Mouse (Mus musculus): ENCODE measurements around the gene Asb5.
A peak's percentile ranks its signal among the peaks of the same experiment; 100 is the strongest.
"Not testable (repeated sequence)": the region's sequence is repeated elsewhere in the genome, so short reads cannot be mapped to it uniquely, and the experiment has no call there.

The Asb5 gene

DNA sequence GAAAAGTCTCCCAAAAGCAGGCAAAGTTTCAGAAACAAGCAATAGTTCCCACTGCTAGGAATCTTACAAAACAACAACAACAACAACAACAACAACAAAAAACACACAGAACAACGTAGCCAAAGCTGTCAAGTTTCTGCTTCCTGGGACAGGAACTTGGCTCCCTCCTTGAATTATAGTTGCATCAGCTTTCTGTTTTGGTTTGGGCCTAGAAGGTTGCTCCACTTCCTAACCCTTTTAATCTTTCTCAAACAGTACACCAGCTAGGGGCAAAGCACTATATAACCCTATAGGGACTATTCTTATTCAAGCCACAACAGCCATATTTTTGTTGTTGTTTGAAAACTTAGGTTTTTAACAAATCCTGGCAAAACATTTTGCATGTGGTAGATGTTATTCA, 12.0 kb downstream of the Asb5 start:
- no peak for DNase-seq

DNA sequence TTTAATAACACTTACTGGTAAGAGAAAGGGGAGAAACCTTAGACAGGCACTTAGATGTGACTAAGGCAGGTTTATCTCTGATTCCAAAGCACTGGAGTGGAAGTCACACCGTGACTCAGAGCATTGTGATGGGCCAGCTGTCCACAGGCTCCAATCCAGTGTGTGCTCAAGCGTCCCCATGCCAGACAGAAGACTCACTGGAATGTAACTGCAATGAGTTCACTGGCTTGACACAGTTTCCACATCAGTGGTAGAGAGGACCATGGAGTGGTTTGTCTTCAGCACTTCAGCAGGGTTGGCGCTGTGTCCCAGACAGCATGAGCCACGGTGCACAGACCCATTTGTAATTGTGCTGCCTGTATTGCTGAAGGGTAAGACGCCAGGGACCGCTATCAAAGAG, 19.0 kb downstream of the Asb5 start:
- peak; percentile 22 to 43 for DNase-seq

DNA sequence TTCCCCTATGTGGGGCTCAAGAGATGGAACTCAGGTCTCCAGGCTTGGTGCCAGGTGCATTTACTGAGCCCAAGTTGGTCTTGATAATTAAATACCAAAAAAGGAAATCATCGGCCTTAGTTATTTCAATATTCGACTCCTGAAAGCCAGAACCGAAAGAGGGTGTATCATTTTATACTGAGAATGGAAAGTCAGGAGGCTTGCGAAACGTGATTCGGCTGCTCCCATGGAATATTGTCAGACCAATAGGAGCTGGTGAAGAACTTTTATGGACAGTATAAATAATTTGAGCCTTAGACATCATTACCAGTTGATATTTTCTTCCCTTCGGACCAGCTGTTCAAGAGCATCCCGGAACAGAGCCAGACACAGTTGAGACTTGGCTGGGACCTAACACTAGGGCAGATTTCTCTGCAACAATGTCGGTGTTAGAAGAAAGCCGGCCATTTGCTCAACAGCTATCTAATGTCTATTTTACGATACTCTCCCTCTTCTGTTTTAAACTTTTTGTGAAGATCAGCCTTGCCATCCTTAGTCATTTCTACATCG, 20.7 kb downstream of the Asb5 start:
- no peak for DNase-seq

DNA sequence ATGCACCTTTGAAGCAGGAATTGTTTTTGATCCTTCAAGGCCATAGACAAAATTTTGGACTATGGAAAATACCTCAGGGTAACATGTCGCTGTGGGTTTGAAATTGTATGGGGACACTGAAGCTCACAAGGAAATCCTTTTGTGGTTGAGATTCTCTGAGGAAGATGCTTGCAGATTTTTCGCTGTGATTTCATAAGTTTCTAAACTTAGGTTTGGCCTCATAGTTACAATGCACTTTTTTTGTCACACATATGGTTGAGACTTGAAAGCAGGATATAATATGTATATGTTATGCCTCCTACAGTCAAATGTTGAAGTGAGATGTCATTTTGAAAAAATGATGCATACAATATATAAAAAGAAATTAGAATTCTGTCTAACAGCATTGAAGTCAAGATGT, 25.5 kb downstream of the Asb5 start:
- no peak for DNase-seq

DNA sequence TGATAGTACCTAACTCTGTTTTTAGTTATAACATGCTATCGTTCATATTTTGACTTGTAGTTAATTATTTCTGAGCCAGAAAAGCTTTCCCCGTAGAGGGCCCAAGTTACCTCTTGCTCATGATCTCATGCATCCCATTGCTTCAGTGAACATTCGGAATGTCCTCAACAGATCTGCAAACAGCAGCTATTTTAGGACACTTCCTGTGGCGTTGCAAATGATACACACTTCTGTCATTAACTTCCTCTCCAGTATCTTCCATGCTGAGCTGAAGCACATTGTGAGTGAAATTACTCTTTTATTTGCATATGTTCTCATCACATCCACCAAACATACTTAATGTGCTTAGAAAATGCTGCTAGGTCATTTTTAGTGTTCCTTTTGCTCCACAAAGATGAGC, 32.8 kb downstream of the Asb5 start:
- DNase-seq, result no peak

DNA sequence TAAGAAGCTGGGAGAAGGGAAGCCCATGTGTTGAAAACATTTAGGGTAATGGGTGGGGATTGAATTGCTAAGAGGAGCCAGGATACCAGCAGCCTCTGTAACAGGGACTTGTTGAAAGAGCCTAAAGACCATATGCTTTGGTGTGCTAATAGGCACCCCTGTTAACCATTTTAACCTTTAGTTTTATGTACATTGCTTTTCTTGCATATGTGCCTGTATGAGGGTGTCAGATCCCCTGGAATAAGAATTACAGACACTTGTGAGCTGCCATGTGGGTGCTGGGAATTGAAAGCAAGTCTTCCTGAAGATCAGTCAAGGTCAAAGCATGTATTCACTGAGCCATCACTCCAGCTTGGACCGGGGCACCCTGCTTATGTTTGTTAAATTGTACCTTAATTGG, 35.8 kb downstream of the Asb5 start:
- no peak for DNase-seq

DNA sequence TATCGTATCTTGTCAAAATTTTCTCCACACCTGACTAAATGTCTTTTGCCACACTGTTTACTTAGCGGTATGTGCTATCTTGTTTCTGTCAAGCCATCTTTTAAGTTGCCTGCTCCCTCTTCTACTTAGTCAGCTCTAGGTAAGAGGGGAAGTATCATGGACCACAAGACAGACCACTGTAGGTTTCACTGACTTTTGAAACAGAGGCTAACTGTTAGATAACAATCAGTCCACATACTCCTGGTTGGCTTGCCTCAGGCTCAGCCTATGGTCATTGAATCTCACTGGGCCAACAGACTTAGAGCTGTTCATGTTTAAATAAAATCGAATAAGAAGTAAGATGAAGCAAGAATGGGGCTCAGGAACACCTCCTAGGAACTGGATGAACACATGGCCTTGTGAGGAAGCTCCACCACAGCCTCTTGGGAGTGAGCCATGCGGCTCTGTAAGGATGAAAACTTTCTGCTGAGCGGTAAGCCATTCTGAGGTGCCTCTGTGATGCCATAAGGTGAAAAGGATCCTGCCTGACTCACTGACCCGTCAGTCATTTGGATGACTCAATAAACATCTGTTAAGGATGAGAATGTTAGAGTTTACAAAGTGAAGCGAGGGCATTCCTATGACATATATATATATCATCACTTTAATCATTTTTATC, 36.4 kb downstream of the Asb5 start:
- DNase-seq, result no peak

DNA sequence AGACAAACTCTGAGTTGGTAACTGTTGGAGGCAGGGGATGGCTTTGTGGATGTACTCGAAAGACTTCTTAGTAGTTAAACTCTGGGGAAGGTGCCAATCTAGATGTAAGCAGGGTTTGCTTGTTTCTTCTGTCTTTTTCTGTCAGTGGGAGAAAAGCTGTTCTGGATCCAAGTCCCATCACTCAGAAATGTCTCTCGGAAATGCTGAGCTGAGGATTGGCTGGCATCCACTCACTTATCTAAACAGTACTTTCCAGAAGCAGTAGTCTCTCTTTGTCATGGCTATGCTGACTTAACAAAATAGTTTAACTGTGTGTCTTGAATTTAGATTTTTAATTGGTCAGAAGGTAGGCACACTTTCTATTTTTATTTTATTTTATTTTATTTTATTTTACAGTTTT, 37.8 kb downstream of the Asb5 start:
- DNase-seq, result no peak

DNA sequence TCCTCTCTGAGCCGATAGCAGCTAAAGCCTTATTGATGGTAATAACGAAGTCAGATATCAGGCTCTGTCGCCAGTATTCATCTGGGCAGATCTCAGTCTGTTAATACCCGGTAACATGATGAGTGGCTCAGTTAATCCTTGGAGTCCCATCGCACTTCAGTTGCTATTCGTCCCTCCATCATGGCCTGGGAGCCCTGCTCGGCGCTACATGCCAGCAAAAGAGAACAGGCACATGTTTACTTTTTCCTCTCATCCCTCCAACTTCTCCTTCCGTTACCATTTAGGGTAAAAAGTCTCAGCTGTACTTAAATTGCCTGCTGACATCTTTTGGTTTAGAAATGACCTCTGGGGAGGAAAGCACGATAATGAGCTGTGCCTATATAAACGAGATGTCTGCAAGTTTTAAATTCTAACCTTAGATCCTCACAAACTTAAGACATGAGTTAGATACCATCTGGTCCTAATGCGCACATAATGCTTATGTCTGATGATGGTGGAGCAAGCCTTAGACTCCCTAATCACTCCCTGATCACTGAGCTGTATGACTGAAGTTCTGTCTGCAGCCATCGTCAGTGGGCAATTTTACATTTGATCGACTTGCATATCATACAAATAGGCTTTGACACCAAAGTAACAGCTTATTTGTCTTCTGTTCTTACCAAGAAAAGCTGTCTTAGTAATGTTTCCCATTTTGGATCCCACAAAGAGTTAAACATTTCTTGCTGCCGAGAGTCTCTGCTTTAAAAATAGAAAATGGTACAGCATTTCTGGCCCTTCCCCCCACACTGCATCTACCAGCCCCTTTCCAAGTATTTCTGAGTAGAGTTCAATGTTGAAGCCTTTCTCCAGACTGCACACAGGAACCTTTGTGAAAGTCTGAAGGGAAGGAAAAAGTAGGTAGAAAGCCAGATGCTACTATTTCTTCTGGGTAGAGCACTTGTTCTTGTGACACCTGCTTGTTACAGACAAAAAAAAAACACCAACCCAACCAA, 41.5 kb downstream of the Asb5 start:
- no peak for DNase-seq

DNA sequence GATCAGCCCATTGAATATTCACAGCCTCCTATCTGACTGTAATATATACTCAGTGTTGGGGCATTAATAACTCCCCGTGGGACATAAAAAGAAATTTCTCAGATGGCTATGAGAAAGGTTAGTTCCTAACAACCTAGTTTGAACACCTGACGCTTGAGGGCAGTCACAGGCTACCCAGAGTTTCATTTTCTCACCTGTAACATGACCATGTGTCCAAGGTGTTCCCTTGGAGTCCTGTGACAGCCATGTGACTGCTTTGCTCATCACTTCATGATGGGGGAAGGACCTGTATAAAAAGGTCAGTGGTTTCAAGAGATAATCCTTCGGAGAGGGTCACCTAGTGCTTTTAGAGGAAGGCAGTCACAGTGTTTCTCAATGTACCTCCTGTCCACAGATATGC, 52.1 kb downstream of the Asb5 start:
- DNase-seq, result no peak

DNA sequence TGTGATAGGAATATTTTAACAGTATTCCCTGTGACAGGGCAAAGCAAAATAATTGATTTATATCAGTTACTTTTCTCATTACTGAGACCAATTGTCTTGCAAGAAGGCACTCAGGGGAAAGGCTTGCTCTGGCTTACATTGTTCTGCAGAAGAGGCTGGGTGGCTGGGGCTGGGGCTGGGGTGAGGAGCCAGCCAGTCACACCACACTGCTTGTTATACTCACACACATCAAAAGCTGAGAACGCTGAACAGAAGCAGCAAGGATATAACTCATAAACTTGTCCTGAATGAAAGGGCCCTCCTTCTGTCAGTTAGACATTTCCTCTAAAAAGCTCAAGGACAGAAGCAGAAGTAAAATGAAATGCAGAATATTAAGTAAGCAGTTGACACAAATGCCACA, 53.5 kb downstream of the Asb5 start:
- DNase-seq, result no peak

DNA sequence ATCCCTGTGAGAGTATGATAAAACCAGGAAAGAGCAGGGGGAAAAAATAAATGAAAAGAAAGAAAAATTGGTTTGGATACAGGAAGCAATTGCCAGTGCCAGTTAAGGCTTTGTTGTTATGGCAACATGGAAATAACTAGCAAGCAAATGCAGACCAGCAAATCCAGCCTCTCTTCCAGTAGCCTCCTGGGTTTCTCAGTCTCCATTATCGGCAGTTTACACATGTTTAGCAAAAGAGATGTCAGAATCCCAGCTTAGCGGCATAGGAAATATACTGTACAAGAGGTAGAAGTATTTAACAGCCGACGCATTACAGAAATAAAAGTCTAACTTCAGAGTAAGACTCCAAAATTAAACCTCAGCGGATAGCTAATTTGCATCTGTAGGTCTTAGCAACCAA, 65.3 kb downstream of the Asb5 start:
- DNase-seq, result no peak

DNA sequence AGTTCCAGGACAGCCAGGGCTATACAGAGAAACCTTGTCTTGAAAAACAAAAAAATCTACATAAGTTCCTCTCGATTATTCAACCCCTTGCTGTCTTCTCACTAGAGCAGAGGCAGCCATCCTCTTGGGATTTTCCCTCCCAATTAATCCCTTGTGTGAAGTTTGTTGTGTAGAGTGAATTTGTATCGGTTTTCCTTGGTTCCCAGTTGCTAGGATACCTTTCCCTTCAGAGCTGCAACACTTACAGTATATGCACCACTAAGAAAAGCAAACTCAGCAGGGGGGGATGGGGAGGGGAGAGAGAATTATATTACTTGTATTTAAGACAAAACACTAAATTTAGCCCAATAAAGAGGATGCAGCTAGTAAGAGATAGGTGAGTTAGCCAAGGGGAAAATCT, 66.7 kb downstream of the Asb5 start:
- no peak for DNase-seq

DNA sequence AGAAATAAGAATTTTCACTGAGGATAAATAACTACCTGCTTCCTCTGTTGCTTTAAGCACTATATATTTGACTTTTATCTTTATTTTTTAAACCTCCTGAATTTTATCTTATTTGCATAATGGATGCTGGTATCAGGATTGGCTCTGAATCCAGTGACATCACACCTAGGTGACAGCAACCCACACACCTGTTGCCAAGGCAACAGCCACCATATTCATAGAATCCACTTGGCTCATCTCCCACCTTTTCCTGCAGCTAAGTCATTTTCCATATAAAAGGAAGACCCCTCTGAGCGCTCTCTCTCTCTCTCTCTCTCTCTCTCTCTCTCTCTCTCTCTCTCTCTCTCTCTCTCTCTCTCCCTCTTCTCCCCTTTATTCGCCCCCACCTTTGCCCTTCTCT, 67.6 kb downstream of the Asb5 start:
- no peak for DNase-seq

DNA sequence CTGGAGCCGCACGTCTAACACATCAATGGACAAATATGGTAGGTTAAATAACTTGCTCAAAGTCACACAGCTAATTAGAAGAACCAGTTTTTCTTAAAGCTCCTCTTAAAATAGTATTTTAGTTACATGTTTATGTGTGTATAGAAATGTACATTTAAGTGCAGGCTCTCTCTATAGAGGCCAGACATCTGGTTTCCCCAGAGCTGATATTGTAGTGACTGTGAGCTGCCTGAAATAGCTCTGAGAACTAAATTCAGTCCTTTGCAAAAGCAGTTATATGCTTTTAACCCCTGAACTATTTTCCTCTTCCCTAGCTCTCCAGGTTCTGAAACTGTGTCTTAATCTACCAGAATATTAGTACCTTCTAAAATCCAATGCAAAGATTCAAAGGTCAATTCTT, 68.0 kb downstream of the Asb5 start:
- DNase-seq, result no peak

DNA sequence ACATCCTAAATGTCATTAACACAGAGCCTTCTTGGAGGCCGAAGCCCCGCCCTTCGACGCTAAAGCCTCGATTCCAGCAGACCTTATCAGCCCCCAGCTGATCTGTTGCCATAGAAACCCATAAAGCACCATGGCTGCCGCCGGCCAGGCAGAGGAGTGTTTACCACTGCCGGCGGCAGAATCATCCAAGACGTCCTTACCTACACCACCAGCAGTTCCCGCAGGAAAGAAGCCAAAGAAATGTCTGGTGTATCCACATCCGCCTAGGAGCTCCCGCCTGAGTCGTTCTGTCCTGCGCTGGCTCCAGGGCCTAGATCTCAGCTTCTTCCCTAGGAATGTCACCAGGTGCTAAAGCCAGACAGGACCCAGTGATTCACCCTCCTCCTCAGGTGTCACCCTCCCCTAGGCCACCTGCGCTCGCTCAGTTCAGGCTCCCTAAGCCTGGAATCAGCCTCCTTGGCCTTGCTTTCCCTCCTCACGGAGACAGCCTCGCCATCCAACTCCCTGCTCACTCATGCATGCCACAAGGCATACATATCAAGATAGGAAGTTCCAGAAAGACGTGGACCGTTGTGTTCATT, 71.4 kb downstream of the Asb5 start, which contains the start of gene Spata4:
Gene Spata4, plus strand, starts transcription at position 111 of the 581 bp plus-strand sequence.
- peak; percentile 32 to 34 for DNase-seq

DNA sequence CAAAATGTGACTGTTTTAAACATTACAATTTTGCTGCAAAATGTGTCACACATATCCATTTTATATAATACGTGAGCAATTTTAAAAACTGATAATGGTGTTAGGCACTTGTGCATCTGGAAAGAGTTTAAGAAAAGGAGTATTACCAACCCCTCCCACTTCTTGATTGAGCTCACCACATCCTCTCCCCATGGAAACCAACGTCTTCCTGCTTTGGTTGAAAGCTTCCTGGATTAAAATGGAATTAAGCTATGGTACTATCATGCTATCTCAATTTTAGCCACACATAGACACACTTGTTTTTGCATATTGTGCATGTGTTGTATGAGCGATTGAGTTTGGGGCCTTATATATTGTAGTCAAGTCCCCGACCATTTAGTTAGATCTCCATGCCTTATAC, 74.1 kb downstream of the Asb5 start:
- DNase-seq, result no peak

DNA sequence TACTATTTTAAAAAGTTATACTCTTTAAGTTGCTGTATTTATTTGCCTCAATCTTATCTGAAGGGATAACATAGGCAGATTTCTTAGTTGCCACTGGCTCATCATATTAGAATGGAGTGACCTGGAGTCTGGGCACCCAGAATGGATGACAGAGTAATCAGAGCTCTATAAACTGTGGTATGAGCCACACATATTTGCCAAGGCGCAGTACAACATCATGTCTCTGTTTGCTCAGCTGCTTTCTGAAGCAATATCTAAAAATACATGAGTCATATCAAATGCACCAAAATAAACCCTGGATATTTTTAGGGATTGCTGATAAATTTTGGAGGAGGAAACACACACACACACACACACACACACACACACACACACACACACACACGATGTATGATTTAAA, 80.0 kb downstream of the Asb5 start:
- no peak for DNase-seq

DNA sequence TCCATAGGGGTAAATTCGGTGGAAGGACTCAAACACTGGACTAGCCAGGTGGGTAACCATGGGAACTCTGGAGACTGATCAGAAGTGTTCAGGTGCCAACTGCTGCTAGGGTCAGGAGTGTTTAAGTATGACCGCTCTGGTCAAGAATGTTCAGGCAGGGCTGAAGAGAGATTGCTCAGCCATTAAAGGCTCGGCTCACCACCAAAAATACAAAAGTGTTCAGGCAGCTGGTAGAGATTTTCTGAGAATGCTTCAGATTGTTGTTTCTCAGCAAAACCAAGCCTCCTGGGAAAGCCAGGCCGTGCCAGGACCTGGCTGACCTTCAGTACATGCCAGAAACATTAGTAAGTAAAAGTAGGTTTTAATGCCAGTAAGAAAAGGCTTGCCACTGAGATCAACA, 80.9 kb downstream of the Asb5 start:
- DNase-seq, result no peak

DNA sequence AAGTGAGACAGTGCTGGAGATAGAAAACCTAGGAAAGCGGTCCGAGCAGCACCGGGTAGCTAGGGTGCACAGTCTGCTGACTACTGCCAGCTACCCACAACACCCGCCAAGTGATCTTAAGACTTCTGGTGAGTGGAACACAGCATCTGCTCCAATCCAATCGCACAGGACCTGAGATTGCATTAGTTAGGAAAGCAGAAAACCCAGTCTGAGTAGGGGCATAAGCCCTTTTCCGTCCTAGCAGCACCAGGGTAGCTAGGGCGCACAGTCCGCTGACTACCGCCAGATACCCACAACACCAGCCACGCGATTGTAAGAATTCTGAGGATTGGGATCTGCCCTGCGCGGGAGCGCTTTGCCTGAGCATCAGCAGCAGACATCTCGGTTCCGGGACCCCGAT, 87.3 kb downstream of the Asb5 start:
- DNase-seq, result not testable (repeated sequence)
